Mouse (Mus musculus) ES-E14 (cell line): ENCODE data around the gene Sis.

Experiments used
- CHD2 ChIP-seq: IDR thresholded peaks from 2 replicates; pipeline ENCODE4 v1.6.1; 2014; ENCODE audit warnings: mild to moderate bottlenecking, low read depth, low read length, inconsistent platforms
- HCFC1 ChIP-seq: IDR thresholded peaks from 2 replicates; pipeline ENCODE4 v1.6.1; 2012; ENCODE audit warnings: low read length, inconsistent platforms, borderline replicate concordance; ENCODE audit not compliant: insufficient read depth

DNA sequence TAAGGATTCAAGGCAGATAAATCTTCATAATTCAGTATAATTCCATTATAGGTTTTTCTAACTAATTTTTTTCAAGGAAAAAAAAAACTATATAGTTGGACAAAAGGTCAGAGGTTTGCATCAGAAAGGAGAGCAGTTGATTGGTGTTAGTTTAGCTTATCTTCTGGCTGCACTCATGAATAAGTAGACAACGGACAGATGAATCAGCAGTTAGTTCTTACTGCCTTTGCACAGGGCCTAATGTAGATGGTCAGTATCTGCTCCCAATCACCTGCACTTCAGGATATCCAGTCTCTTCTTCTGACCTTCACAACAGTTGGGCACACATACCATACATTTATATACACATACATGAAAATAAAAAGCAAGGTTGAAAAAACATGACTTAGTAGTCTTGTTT lies 85.2 kb downstream of the Sis start:
- TF ChIP-seq HCFC1 = no peak
- TF ChIP-seq CHD2 = no peak
